Mouse (Mus musculus): Measurements from ENCODE around the gene Wdr46. TPM values are rescaled to one million over a fixed set of nuclear protein-coding genes. Genes with fewer than 3 reads are reported as not detected.

Wdr46 gene
- polyA plus RNA-seq, 1 experiment from 2014 or later, result 8.8 TPM

GRCm38 (mm10) chr17:33932448-33932847, 8.0 kb upstream of the Wdr46 start:
- no peak for TF ChIP-seq CTCF (IDR thresholded peaks at IDR 0.05)
- no peak for TF ChIP-seq EP300 (IDR thresholded peaks at IDR 0.05)
- no peak overlapping the region for H3K9ac ChIP-seq (replicated peaks; ENCODE audit: low read depth)
- ATAC-seq, result no peak
- H3K36me3 ChIP-seq (ENCODE audit: insufficient read depth, low read length), result peaks cover 20% of the 10 kb centered on the region
- H3K27ac ChIP-seq (ENCODE audit: low read length), result no peak overlapping the region
- no peaks in the 10 kb centered on the region for H3K27me3 ChIP-seq (replicated peaks; ENCODE audit: insufficient read depth, low read length)
- H3K4me1 ChIP-seq (ENCODE audit: insufficient read depth, low read depth, low read length), result 0 out of 2 replicates have a peak, but pooled peaks cover 5% of the 10 kb centered on the region
- DNase-seq (ENCODE audit: low spot score), result no peak
- H3K4me3 ChIP-seq (ENCODE audit: low read depth, low read length), result no peak overlapping the region
- no peak overlapping the region for H3K4me2 ChIP-seq (replicated peaks; ENCODE audit: low read depth, low read length)
- WGBS, result 86% methylated on average over 11 of the region's 14 CpGs
- H3K9me3 ChIP-seq (ENCODE audit: low read length), result no peaks in the 10 kb centered on the region

GRCm38 (mm10) chr17:33932970-33933369, 7.5 kb upstream of the Wdr46 start:
- no peak for TF ChIP-seq CTCF (IDR thresholded peaks at IDR 0.05)
- no peak for TF ChIP-seq EP300 (IDR thresholded peaks at IDR 0.05)
- Histone ChIP-seq H3K4me2 (replicated peaks; ENCODE audit: low read depth, low read length) (no peak overlapping the region), H3K9me3 (ENCODE audit: low read length) (no peaks in the 10 kb centered on the region), H3K9ac (replicated peaks; ENCODE audit: low read depth) (no peak overlapping the region), H3K27ac (ENCODE audit: low read length) (no peak overlapping the region), H3K4me1 (ENCODE audit: insufficient read depth, low read depth, low read length) (0 out of 2 replicates have a peak, but pooled peaks cover 5% of the 10 kb centered on the region), H3K4me3 (ENCODE audit: low read depth, low read length) (no peak overlapping the region), H3K36me3 (ENCODE audit: insufficient read depth, low read length) (peaks cover 20% of the 10 kb centered on the region), H3K27me3 (replicated peaks; ENCODE audit: insufficient read depth, low read length) (no peaks in the 10 kb centered on the region)
- ATAC-seq, result no peak
- 93% methylated on average over 15 of the region's 15 CpGs for WGBS
- DNase-seq (ENCODE audit: low spot score), result no peak

DNA sequence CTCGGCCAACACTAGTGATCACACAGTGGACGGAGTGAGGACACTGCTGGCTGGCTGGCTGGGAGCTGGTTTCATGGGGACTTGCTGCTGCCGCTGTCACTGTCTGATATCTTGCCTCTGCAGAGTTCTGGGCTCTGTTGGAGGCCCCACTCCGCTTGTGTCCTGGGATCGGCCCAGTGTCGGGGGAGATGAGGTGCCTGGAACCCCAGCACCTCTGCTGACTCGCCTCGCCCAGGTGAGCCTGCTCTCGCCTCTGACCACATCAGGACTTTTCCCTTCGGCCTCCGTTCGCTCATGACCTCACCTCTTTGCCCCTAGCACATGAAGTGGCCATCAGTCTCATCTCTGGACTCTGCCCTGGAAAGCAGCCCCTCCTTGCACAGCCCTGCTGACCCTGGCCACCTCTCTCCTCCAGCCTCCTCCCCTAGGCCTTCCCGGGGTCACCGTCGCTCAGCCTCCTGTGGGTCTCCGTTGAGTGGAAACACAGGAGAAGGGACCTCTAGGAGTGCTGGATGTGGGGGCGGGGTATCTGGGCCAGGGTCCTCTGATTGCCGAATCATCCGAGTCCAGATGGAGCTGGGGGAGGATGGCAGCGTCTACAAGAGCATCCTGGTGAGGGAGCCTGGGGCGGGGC, 4.9 kb upstream of the Wdr46 start:
- Histone ChIP-seq H3K9ac (replicated peaks; ENCODE audit: low read depth) (no peak overlapping the region), H3K4me1 (ENCODE audit: insufficient read depth, low read depth, low read length) (0 out of 2 replicates have a peak, but pooled peaks cover 5% of the 10 kb centered on the region), H3K4me3 (ENCODE audit: low read depth, low read length) (no peak overlapping the region), H3K4me2 (replicated peaks; ENCODE audit: low read depth, low read length) (no peak overlapping the region), H3K36me3 (ENCODE audit: insufficient read depth, low read length) (peaks cover 20% of the 10 kb centered on the region), H3K27me3 (replicated peaks; ENCODE audit: insufficient read depth, low read length) (no peaks in the 10 kb centered on the region), H3K9me3 (ENCODE audit: low read length) (no peaks in the 10 kb centered on the region), H3K27ac (ENCODE audit: low read length) (no peak overlapping the region)
- ATAC-seq (no peak), DNase-seq (ENCODE audit: low spot score) (no peak)
- TF ChIP-seq CTCF (IDR thresholded peaks at IDR 0.05) (no peak), EP300 (IDR thresholded peaks at IDR 0.05) (no peak)
- 83% methylated on average over 21 of the region's 21 CpGs for WGBS

- peaks cover 20% of the 10 kb centered on the region for H3K36me3 ChIP-seq (ENCODE audit: insufficient read depth, low read length)
- no peak for TF ChIP-seq EP300 (IDR thresholded peaks at IDR 0.05)
- no peak for TF ChIP-seq CTCF (IDR thresholded peaks at IDR 0.05)
- DNase-seq (ENCODE audit: low spot score) (no peak), ATAC-seq (no peak)
- no peak overlapping the region for H3K4me3 ChIP-seq (ENCODE audit: low read depth, low read length)
- H3K4me1 ChIP-seq (ENCODE audit: insufficient read depth, low read depth, low read length), result peaks cover 6% of the 10 kb centered on the region; the same call in 1 of the 2 replicates
- no peak overlapping the region for H3K9ac ChIP-seq (replicated peaks; ENCODE audit: low read depth)
- 79% methylated on average over 15 of the region's 15 CpGs for WGBS
- no peak overlapping the region for H3K27ac ChIP-seq (ENCODE audit: low read length)
- no peak overlapping the region for H3K4me2 ChIP-seq (replicated peaks; ENCODE audit: low read depth, low read length)
- H3K27me3 ChIP-seq (replicated peaks; ENCODE audit: insufficient read depth, low read length), result no peaks in the 10 kb centered on the region
- H3K9me3 ChIP-seq (ENCODE audit: low read length), result no peaks in the 10 kb centered on the region
Observed at GRCm38 (mm10) chr17:33936993-33937392, 3.5 kb upstream of the Wdr46 start.

GRCm38 (mm10) chr17:33938783-33939182, 1.7 kb upstream of the Wdr46 start:
- Histone ChIP-seq H3K27me3 (replicated peaks; ENCODE audit: insufficient read depth, low read length) (no peaks in the 10 kb centered on the region), H3K9me3 (ENCODE audit: low read length) (no peaks in the 10 kb centered on the region), H3K36me3 (ENCODE audit: insufficient read depth, low read length) (0 out of 2 replicates have a peak, but pooled peaks cover 8% of the 10 kb centered on the region), H3K4me3 (ENCODE audit: low read depth, low read length) (no peak overlapping the region), H3K9ac (replicated peaks; ENCODE audit: low read depth) (no peak overlapping the region), H3K4me1 (ENCODE audit: insufficient read depth, low read depth, low read length) (peaks cover 6% of the 10 kb centered on the region; the same call in 1 of the 2 replicates), H3K27ac (ENCODE audit: low read length) (no peak overlapping the region), H3K4me2 (replicated peaks; ENCODE audit: low read depth, low read length) (no peak overlapping the region)
- TF ChIP-seq CTCF (IDR thresholded peaks at IDR 0.05), result no peak
- TF ChIP-seq EP300 (IDR thresholded peaks at IDR 0.05), result no peak
- DNase-seq (ENCODE audit: low spot score) (no peak), ATAC-seq (no peak)
- 75% methylated on average over 11 of the region's 11 CpGs for WGBS

- Histone ChIP-seq H3K9ac (replicated peaks; ENCODE audit: low read depth) (peak overlapping the region; percentile 87), H3K36me3 (ENCODE audit: insufficient read depth, low read length) (0 out of 2 replicates have a peak, but pooled peaks cover 8% of the 10 kb centered on the region), H3K4me1 (ENCODE audit: insufficient read depth, low read depth, low read length) (peaks cover 6% of the 10 kb centered on the region; the same call in 1 of the 2 replicates), H3K9me3 (ENCODE audit: low read length) (no peaks in the 10 kb centered on the region), H3K4me3 (ENCODE audit: low read depth, low read length) (peak overlapping the region; percentile 62), H3K27ac (ENCODE audit: low read length) (no peak overlapping the region), H3K27me3 (replicated peaks; ENCODE audit: insufficient read depth, low read length) (no peaks in the 10 kb centered on the region), H3K4me2 (replicated peaks; ENCODE audit: low read depth, low read length) (peak overlapping the region; percentile 97)
- no peak for TF ChIP-seq EP300 (IDR thresholded peaks at IDR 0.05)
- TF ChIP-seq CTCF (IDR thresholded peaks at IDR 0.05), result no peak
- WGBS, result 2% methylated on average over 25 of the region's 26 CpGs
- DNase-seq (ENCODE audit: low spot score) (no peak), ATAC-seq (no peak)
Observed at GRCm38 (mm10) chr17:33940981-33941380, 521 bp downstream of the Wdr46 start.

All from lung, postnatal 0 days (tissue).